Mouse (Mus musculus) heart, adult 2 months (tissue): ENCODE measurements at regions not wholly inside any gene's neighbourhood (a gene's known extent, or its start where the extent isn't known, plus 50 kb on each side); places are given as distances from the start of the nearest gene placed in this dataset.

ENCODE experiments used
- DNase-seq, 2 experiments: peaks; one replicate each; pipeline ENCODE4 v3.0.0; 2021
- H3K27ac ChIP-seq: fragments of 200-600 bp; 2 replicates; pipeline ENCODE4 v1.8.1; 2022
- H3K27me3 ChIP-seq: fragments of 200-500 bp; 2 replicates; pipeline ENCODE4 v1.6.1; 2012; ENCODE audit warnings: mild to moderate bottlenecking, low read length, inconsistent platforms, mixed read lengths; ENCODE audit not compliant: control insufficient read depth, insufficient read depth
- H3K36me3 ChIP-seq: fragments of 200-500 bp; 2 replicates; pipeline ENCODE4 v1.6.1; 2012; ENCODE audit warnings: low read length, inconsistent platforms; ENCODE audit not compliant: control insufficient read depth, insufficient read depth
- H3K4me1 ChIP-seq: fragments of 200-500 bp; 2 replicates; pipeline ENCODE4 v1.6.1; 2011; ENCODE audit warnings: low read length; ENCODE audit not compliant: control insufficient read depth, insufficient read depth
- H3K4me3 ChIP-seq: fragments of 200-600 bp; 2 replicates; pipeline ENCODE4 v1.8.1; 2022
- H3K79me2 ChIP-seq: fragments of 200-500 bp; replicated peaks from 2 replicates; pipeline ENCODE4 v1.6.1; 2012; ENCODE audit warnings: mild to moderate bottlenecking, inconsistent platforms, low read length, moderate library complexity, mixed read lengths; ENCODE audit not compliant: control insufficient read depth, insufficient read depth
- H3K9ac ChIP-seq: fragments of 200-500 bp; 2 replicates; pipeline ENCODE4 v1.6.1; 2012; ENCODE audit warnings: low read depth, mild to moderate bottlenecking, control low read depth, inconsistent platforms, low read length, mixed read lengths
- CTCF ChIP-seq: fragments of 200-600 bp; IDR thresholded peaks from 2 replicates; pipeline ENCODE4 v1.8.1; 2022; ENCODE audit warnings: antibody characterized with exemption, mild to moderate bottlenecking, moderate library complexity
- EP300 ChIP-seq: fragments of 200-500 bp; IDR thresholded peaks from 2 replicates; pipeline ENCODE4 v1.6.1; 2011; ENCODE audit warnings: low read depth, low read length, control low read depth; ENCODE audit not compliant: insufficient read depth
- POLR2A ChIP-seq: fragments of 200-500 bp; IDR thresholded peaks from 2 replicates; pipeline ENCODE4 v1.6.1; 2011; ENCODE audit warnings: mild to moderate bottlenecking, low read depth, low read length, control low read depth; ENCODE audit not compliant: insufficient read depth
- WGBS: fragments of 180-500 bp; shearing (Covaris S2); methylation state at CpG from one replicate; pipeline ENCODE4 v1.1.7; 2018; 5-methylcytosine and 5-hydroxymethylcytosine counted together
- intact Hi-C: fragments of 180-260 bp; cut with DNase I; formaldehyde crosslinking; loops from one replicate; pipeline ENCODE4 v1.15.1; 2025

DNA sequence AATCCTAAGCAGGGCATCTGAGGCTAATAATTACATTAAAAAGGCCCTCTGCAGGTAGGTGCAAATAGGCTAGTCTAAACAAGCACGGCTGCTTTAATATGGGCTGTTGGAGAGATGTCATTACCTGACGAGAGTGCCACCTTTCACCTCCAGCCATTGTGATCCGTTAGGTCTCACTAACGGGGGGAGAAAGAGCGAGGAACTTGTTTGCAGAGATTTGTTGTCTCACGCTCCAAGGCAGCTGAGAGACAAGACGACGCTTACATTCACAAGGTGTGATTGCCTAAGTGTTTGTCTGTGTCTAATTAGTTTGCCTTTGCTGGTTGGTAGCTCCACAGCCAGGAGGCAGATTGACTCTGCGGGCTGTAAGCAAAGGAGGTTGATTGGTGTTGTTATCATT is 180.3 kb downstream of the Zfp326 start:
- H3K9ac ChIP-seq: no peak overlapping the region
- intact Hi-C loops: no loop called here
- 35% methylated on average over 9 of the region's 9 CpGs for WGBS
- H3K4me1 ChIP-seq: no peaks in the 10 kb centered on the region
- no peak for TF ChIP-seq EP300
- TF ChIP-seq CTCF: no peak
- no peak for TF ChIP-seq POLR2A
- no peak overlapping the region for H3K4me3 ChIP-seq
- H3K79me2 ChIP-seq: no peaks in the 10 kb centered on the region
- no peak overlapping the region for H3K27ac ChIP-seq
- H3K27me3 ChIP-seq: no peaks in the 10 kb centered on the region
- no peak for DNase-seq
- no peaks in the 10 kb centered on the region for H3K36me3 ChIP-seq

DNA sequence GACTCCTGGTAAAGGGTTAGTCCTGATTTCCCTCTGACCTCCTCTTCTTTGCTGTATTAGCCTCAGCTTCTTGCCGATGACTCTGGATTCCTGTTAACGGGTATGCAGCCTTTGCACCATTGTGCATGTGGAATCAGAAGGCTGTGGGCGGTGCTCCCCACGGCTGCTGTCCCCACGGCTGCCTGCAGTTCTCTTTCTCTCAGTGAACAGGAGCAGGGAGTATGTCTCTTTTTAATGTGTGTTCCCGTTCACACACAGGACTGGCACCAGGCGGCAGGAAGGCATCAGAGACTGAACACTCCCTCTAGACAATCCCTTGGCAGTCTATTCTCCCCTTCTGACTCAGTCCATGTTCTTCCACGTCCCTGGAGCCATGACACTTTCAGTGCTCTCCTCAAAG is 178.9 kb downstream of the Zfp326 start:
- TF ChIP-seq POLR2A: no peak
- TF ChIP-seq CTCF: no peak
- TF ChIP-seq EP300: no peak
- Histone ChIP-seq H3K4me1 (no peaks in the 10 kb centered on the region), H3K27ac (no peak overlapping the region), H3K79me2 (no peaks in the 10 kb centered on the region), H3K4me3 (no peak overlapping the region), H3K27me3 (no peaks in the 10 kb centered on the region), H3K36me3 (no peaks in the 10 kb centered on the region), H3K9ac (no peak overlapping the region)
- WGBS: 35% methylated on average over 8 of the region's 8 CpGs
- intact Hi-C loops: no loop called here
- no peak for DNase-seq

DNA sequence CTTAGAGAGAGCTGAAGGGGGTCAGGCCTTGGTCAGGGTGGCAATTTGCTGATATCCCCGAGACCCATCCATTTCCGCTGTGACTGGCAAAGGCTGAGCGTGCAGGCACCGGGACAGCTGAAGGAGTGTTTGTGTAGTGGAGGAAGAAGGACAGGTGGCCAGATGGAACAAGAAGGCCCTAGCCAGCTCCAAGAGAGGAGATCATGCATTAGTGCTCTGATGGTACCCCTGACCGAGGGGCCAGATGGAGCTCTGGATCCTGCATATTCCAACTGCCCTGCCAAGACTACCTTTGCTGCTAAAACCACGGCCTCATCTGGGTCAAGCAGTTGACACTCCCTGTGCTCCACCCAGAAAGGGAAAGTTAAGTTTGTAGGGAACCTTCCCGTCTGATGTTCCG is 174.7 kb downstream of the Zfp326 start:
- no peaks in the 10 kb centered on the region for H3K36me3 ChIP-seq
- H3K4me1 ChIP-seq: no peaks in the 10 kb centered on the region
- no peak for DNase-seq
- H3K4me3 ChIP-seq: no peak overlapping the region
- no peak overlapping the region for H3K27ac ChIP-seq
- intact Hi-C loops: no loop called here
- 86% methylated on average over 8 of the region's 8 CpGs for whole genome bisulfite sequencing
- H3K9ac ChIP-seq: no peak overlapping the region
- TF ChIP-seq CTCF (no peak), POLR2A (no peak), EP300 (no peak)
- H3K79me2 ChIP-seq: no peaks in the 10 kb centered on the region
- H3K27me3 ChIP-seq: no peaks in the 10 kb centered on the region

DNA sequence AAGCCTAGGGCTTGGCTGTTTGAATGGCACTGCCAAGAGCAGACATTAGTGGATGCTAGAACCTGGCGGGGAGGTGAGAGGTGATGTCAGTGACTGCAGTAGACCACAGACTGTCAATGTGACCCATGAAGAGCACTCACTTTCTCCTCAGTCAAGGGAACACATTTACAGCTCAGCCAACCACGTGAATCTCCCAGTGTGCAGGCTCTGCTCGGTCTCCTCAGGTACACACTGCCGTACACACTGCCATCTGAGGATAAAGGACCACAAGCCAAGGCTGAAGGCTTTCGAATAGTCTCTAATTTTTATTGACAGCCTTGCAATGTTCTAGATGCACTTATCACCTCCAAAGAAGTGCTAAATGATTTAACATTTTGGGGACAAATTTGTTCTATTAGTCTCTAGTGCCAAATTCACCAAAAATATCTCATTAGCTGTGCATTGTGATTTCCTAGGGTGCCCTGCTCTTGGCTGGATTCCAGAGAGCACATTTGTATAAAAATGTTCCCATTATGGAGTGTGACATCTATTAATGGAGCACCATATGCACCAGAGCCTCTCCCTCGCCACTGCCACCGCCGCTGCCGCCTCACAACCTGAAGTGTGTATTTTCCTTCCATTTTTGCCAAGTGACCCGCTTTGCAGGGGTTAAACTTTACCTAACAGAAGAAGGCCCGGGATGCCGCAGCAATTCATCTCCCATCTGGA is 168.7 kb downstream of the Zfp326 start:
- TF ChIP-seq POLR2A (no peak), EP300 (no peak)
- intact Hi-C loops: no loop called here
- WGBS: 80% methylated on average over 12 of the region's 12 CpGs

DNA sequence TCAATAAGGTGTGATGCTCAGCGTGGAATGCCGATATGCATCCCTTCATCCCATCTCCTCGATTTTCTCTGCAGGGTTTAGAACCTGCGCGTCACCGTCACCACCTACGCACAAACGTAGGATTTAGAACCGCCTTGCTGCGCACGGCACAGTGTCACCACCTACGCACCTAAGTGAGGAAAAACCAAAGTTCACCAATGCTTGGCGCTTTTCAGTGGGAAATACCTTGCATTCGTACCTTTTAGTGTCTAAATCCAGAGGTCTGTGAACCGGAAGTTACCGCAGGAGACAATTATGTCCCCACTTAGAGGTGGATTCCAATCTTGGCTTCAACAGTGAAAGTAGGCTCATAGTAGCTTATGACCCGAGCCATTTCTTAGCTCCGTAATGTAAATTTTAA is 162.0 kb downstream of the Zfp326 start:
- 91% methylated on average over 18 of the region's 18 CpGs for WGBS
- H3K4me1 ChIP-seq: no peaks in the 10 kb centered on the region
- H3K4me3 ChIP-seq: no peak overlapping the region
- H3K27ac ChIP-seq: no peak overlapping the region
- H3K79me2 ChIP-seq: no peaks in the 10 kb centered on the region
- TF ChIP-seq POLR2A (no peak), CTCF (no peak), EP300 (no peak)
- intact Hi-C loops: no loop called here
- no peaks in the 10 kb centered on the region for H3K36me3 ChIP-seq
- DNase-seq: no peak
- no peaks in the 10 kb centered on the region for H3K27me3 ChIP-seq
- no peak overlapping the region for H3K9ac ChIP-seq

More for the DNA sequence above, 168.7 kb downstream of the Zfp326 start:
- no peak for DNase-seq
- no peaks in the 10 kb centered on the region for H3K27me3 ChIP-seq
- no peaks in the 10 kb centered on the region for H3K4me1 ChIP-seq
- H3K36me3 ChIP-seq: no peaks in the 10 kb centered on the region
- H3K9ac ChIP-seq: no peak overlapping the region
- H3K4me3 ChIP-seq: no peak overlapping the region
- H3K27ac ChIP-seq: no peak overlapping the region
- no peaks in the 10 kb centered on the region for H3K79me2 ChIP-seq

DNA sequence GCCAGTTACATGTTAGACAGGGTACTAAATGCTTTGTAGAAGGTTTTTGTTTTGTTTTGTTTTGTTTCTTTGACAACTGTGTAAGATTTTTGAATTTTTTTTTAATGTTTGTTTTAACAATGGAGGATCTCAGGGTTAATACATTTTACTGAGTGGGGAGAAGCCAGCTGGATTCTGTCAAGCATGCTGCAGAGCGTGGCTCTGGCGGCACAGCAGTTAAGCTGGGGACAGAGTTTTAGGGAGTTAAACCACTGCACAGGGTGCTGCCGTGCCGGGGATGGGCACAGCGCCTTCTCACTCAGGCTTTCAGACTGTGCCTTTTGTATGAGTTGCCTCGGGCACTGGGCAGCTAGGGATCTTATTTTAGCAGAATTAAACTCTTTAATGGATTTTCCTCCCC is 159.8 kb downstream of the Zfp326 start:
- Histone ChIP-seq H3K27me3 (no peaks in the 10 kb centered on the region), H3K79me2 (no peaks in the 10 kb centered on the region), H3K27ac (no peak overlapping the region), H3K36me3 (no peaks in the 10 kb centered on the region), H3K4me3 (no peak overlapping the region), H3K9ac (no peak overlapping the region), H3K4me1 (no peaks in the 10 kb centered on the region)
- 51% methylated on average over 6 of the region's 6 CpGs for WGBS
- TF ChIP-seq EP300 (no peak), CTCF (no peak), POLR2A (no peak)
- intact Hi-C loops: no loop called here
- no peak for DNase-seq
